Mouse (Mus musculus) testis, adult 2 months (tissue): ENCODE measurements around the gene Hyal1. TPM values are rescaled to one million over a fixed set of nuclear protein-coding genes. Genes with fewer than 3 reads are reported as not detected.

Source experiments
- H3K27ac ChIP-seq: fragments of 200-500 bp; 2 replicates; pipeline ENCODE4 v1.5.1; 2012; ENCODE audit warnings: low read depth, low read length; ENCODE audit not compliant: control insufficient read depth, insufficient read depth
- H3K27me3 ChIP-seq: fragments of 200-500 bp; 2 replicates; pipeline ENCODE4 v1.6.1; 2012; ENCODE audit warnings: mild to moderate bottlenecking, low read length, moderate library complexity; ENCODE audit not compliant: control insufficient read depth, insufficient read depth
- H3K36me3 ChIP-seq: fragments of 200-500 bp; 2 replicates; pipeline ENCODE4 v1.6.1; 2012; ENCODE audit warnings: mild to moderate bottlenecking, low read length; ENCODE audit not compliant: control insufficient read depth, insufficient read depth
- H3K4me1 ChIP-seq: fragments of 200-500 bp; 2 replicates; pipeline ENCODE4 v1.6.1; 2012; ENCODE audit warnings: low read length; ENCODE audit not compliant: control insufficient read depth, insufficient read depth
- H3K4me3 ChIP-seq: fragments of 200-500 bp; 2 replicates; pipeline ENCODE4 v1.5.1; 2012; ENCODE audit warnings: low read depth, mild to moderate bottlenecking, low read length, moderate library complexity, mixed read lengths; ENCODE audit not compliant: control insufficient read depth
- CTCF ChIP-seq: fragments of 200-500 bp; IDR thresholded peaks from 2 replicates; pipeline ENCODE4 v1.5.1; 2012; ENCODE audit warnings: low read depth, mild to moderate bottlenecking, inconsistent platforms, low read length, moderate library complexity; ENCODE audit not compliant: control insufficient read depth, insufficient read depth, insufficient replicate concordance
- POLR2A ChIP-seq: fragments of 200-500 bp; IDR thresholded peaks from 2 replicates; pipeline ENCODE4 v1.6.1; 2012; ENCODE audit warnings: low read depth, mild to moderate bottlenecking, inconsistent platforms, low read length, moderate library complexity; ENCODE audit not compliant: control insufficient read depth
- polyA plus RNA-seq: library from polyadenylated mRNA; depleted of rRNA; stranded (reverse); fragments of >200 nt; gene quantifications from 2 replicates; pipeline ENCODE4 v1.2.3, GENCODE M21; 2012

The Hyal1 gene
- polyA plus RNA-seq, 1 experiment, result 4.0 TPM

DNA sequence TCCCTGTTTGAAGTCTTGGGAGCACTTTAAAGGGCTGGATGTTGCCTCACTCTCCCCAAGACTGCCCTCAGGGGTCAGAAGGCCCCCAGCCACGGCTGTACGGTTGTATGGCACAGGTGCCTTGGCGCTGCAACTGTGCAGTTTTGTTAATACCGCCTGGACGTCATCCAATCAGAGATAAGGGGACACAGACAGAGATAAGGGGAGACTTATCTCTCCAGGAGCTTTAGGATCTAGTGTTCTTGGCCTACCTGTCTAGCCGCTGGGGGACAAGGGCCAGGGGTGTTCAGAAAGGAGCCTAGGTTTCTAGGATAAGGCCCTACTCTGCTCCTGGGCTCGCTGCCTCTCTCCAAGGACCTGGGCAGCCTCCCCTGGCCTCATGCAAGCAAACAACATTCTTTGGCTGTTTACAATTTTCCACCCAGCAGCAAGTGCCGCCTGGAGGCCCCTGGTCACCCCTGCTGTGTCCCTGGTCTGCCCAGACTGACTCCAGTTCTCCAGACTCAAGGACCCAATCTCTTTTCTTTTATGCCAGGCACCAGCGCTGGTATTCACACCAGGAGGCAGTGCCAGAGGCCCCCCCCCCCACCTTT, 31.0 kb downstream of the Hyal1 start:
- Histone ChIP-seq H3K27ac (no peak overlapping the region), H3K4me1 (peaks cover 15% of the 10 kb centered on the region), H3K4me3 (no peak overlapping the region), H3K36me3 (no peaks in the 10 kb centered on the region), H3K27me3 (no peaks in the 10 kb centered on the region)
- TF ChIP-seq POLR2A (no peak), CTCF (no peak)

DNA sequence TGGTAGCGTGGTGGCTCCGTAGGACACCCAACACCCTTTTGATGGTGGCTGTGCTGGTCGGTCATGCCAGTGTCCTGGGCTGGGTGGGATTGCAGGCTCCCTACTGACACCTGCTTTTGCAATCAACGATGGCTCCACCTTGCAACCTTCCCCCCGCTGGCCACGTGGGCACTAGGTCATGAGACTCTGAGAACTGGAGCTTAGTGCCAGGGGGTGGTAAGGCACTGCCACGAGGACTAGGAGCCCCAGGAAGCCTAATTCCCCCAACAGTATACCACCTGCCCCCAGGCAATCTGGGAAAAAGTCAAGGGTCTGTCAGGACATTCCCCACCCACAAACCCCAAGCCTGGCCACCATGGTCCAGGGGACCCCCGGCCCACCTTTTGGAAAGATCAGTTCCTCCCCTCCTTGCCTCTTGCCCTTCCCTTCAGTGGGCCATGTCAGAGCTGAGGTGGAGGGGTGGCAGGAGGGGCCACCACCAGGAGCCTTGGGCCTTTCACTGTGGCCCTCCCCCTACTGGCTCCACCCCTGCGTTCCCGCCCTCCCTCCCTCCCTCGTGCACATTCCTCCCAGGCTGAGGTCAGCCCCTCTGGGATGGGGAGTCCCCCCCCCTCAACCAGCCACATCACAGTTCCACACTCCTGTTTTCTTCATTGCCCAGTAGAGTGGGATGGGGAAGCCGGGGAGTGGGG, 32.2 kb downstream of the Hyal1 start, which contains the start of gene Sema3b:
Sema3b (minus strand) TSS at position 489 of the 692 bp plus-strand sequence.
- H3K4me1 ChIP-seq, result peaks cover 11% of the 10 kb centered on the region
- no peaks in the 10 kb centered on the region for H3K36me3 ChIP-seq
- no peaks in the 10 kb centered on the region for H3K27me3 ChIP-seq
- TF ChIP-seq CTCF, result no peak
- TF ChIP-seq POLR2A, result no peak
- no peak within 1 kb of the TSS for H3K27ac ChIP-seq
- no peak within 1 kb of the TSS for H3K4me3 ChIP-seq

DNA sequence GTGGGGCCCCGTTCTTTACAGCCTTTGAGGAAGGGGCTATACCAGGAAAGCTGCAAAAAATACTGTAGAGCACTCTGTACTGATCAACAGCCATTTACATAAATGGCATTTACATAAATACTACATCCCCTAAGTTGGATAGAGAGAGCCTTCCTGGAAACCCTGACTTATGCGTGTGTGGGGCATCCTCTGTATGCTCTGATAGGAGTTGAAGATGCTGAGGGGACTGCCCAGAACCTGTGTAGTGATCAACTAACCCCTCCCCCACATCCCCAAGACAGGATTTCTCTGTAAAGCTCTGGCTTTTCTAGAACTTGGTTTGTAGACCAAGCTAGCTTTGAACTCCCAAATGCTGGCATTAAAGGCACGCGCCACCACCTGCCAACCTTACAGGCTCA, 32.7 kb downstream of the Hyal1 start:
- H3K27ac ChIP-seq, result no peak overlapping the region
- H3K27me3 ChIP-seq, result no peaks in the 10 kb centered on the region
- H3K36me3 ChIP-seq, result no peaks in the 10 kb centered on the region
- no peak for TF ChIP-seq POLR2A
- no peak for TF ChIP-seq CTCF
- no peak overlapping the region for H3K4me3 ChIP-seq
- H3K4me1 ChIP-seq, result peaks cover 11% of the 10 kb centered on the region

DNA sequence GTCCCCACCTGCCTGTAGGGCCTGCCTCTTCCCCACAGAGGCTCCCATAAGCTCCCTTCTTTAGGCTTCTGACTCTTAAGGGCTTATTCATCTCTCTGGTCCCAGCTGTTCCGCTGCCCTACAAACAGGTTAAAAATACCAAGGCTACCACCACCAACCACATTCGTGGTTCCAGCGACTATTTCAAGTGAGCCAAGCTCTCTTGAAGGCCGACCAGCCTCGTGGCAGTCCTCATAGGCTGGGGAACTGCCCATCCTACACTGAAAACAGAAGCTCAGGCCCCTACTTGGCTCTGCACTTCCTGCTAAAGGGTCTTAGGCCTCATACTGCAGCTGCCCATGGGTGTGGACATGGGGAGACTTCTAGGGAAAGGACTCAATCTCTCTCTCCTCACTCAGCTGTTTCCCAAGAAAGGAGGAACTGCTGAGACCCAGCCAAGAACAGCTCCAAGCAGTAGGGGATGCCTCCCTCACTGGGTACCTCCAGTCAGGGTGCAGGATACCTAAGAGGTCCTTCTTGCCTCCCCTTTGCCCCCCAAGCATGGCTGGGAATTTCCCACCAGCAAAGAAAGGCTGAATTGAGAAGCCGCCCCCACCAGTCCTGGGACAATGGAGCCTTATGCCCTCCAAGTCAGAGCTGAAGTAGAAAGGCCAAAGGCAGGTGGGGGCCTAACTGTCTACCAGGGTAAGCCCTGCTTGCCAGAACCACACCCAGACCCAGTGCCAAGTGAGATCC, 34.9 kb downstream of the Hyal1 start:
- no peak overlapping the region for H3K4me3 ChIP-seq
- no peak overlapping the region for H3K27ac ChIP-seq
- H3K27me3 ChIP-seq, result no peaks in the 10 kb centered on the region
- no peaks in the 10 kb centered on the region for H3K36me3 ChIP-seq
- TF ChIP-seq CTCF (no peak), POLR2A (no peak)
- peaks cover 11% of the 10 kb centered on the region for H3K4me1 ChIP-seq

DNA sequence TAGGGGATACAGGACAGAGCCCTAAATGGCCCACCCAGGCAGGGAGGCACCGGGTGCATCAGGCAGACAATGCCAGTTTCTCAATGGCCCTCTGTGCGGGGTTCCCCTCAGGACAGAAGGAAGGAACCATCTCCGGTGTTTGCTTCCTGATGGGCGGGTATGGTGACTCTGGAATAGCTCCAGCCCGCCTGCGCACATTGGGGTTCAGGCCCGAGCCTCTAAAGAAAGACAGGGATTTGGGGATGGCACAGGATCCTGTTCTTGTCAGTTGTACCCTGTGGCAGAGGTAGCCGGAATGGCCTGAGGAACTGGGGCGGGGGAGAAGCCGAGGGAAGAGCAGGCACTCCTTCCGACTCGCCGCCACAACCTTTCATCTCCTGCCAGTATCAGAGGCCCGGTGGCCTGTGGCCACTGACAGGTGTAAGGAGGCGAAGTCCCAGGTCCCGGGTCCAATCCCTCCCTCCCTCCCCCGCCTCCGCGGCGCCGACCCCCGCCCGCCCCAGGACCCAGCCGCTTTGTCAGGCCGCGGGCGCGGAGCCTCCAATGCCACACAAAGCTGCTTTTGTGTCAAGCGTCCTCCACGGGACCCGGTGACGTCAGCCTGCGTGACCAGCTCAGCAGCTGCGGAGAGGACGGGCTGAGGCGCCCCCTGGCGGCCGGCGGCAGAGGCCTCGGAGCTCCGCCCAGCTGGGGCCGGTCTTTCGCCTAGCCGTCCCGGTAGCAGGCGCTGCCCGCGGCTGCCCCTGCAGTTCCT, 35.6 kb downstream of the Hyal1 start:
- Histone ChIP-seq H3K4me3 (peak overlapping the region; percentile 61), H3K27me3 (no peaks in the 10 kb centered on the region), H3K36me3 (no peaks in the 10 kb centered on the region), H3K27ac (peak overlapping the region; percentile 54; the same call in 1 of the 2 replicates), H3K4me1 (peaks cover 11% of the 10 kb centered on the region)
- TF ChIP-seq CTCF (peak; percentile 96), POLR2A (peak; percentile 42; the same call in 1 of the 2 replicates)

DNA sequence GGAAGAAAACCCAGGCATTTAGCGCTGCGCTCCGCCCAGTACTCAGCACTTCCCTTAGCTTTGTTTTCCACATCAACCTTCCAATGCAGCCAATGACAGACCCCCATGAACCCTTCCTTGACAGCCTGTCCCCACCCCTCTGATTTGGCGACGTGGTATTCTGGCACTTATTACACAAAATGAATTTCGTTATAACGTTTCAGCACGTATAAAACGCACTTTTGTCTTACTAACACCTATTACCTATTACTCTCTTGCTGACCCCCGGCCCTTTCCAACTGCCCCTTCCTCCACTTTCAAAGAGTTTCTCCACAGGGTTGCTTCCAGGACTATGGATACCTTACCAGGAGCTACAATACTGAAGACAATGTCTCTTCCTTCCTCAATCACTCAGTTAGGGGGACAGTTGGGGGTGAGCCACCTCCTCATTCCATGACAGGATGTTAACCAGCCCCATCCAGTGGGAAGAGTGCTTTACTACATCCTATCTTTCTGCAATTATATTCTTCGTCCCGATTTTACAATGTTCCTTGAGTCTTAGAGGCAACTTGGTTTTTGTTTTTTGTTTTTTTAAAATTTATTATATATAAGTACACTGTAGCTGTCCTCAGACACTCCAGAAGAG, 36.3 kb downstream of the Hyal1 start:
- peak overlapping the region; percentile 54 for H3K4me3 ChIP-seq
- H3K27me3 ChIP-seq, result no peaks in the 10 kb centered on the region
- no peak for TF ChIP-seq CTCF
- TF ChIP-seq POLR2A, result no peak
- peaks cover 11% of the 10 kb centered on the region for H3K4me1 ChIP-seq
- no peak overlapping the region for H3K27ac ChIP-seq
- no peaks in the 10 kb centered on the region for H3K36me3 ChIP-seq
